Mouse (Mus musculus): ENCODE measurements at regions not wholly inside any gene's neighbourhood (a gene's known extent, or its start where the extent isn't known, plus 50 kb on each side); places are given as distances from the start of the nearest gene placed in this dataset.
A peak's percentile ranks its signal among the peaks of the same experiment; 100 is the strongest.
"Not testable (repeated sequence)": the region's sequence is repeated elsewhere in the genome, so short reads cannot be mapped to it uniquely, and the experiment has no call there.

DNA sequence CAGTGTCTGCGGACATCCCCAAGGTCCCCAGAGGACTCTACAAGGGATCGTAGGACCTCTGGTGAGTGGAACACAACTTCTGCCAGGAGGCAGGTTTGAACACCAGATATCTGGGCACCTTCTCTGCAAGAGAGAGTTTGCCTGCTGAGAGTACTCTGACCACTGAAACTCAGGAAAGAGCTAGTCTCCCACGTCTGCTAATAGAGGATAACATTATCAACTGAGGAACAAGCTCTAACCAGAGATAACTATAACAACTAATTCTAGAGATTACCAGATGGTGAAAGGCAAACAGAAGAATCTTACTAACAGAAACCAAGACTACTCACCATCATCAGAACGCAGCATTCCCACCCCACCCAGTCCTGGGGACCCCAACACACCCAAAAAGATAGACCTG, 415.1 kb downstream of the Sis start:
- ATAC-seq (ENCODE audit: low FRiP score, low read depth); H3K4me1 ChIP-seq; H3K36me3 ChIP-seq; H3K9me3 ChIP-seq; H3K27me3 ChIP-seq; H3K4me2 ChIP-seq (replicated peaks); H3K27ac ChIP-seq; H3K4me3 ChIP-seq; H3K9ac ChIP-seq: not testable (repeated sequence)
- WGBS: 91% methylated on average over 4 of the region's 4 CpGs

DNA sequence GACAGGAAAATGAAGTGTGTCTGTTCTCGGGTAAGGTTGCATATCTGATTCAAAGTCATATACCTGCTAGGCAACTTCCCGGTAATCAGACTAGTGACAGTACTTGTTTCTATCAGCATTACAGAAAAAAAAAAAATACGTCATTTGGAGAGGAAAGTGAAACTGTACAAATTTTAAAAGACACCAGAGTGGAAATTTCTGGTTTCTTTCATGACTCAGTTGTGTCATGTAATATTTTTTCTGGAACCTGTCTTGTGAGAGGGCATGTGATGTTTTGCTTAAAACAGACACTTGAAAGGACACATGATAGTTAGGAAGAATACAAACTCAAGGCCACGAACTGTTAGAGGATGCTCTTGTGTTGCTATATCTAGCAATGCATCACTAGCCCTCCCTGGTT, 433.7 kb downstream of the Sis start:
- H3K4me3 ChIP-seq: no peak overlapping the region
- no peak overlapping the region for H3K4me2 ChIP-seq (replicated peaks)

DNA sequence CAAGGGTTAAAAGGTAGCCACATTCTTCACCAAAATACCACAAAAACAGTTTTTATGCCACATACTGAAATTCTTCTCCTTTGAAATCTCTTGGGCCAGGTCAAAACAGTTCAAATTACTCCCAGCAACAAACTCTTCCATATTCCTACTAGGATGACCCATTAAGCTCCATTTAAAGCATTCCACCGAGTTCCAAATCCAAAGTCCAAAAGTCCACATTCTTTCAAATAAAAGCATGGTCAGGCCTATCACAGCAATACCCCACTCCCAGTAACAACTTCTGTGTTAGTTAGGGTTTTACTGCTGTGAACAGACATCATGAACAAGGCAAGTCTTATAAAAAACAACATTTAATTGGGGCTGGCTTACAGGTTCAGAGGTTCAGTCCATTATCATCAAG, 441.9 kb downstream of the Sis start:
- not testable (repeated sequence) for ATAC-seq (ENCODE audit: low FRiP score, low read depth); H3K36me3 ChIP-seq; H3K9me3 ChIP-seq; H3K4me2 ChIP-seq (replicated peaks); H3K4me1 ChIP-seq; H3K27ac ChIP-seq; H3K4me3 ChIP-seq; H3K27me3 ChIP-seq; H3K9ac ChIP-seq
- 80% methylated on average over 1 of the region's 1 CpGs for WGBS

More for the DNA sequence above, 433.7 kb downstream of the Sis start:
- no peak for ATAC-seq (ENCODE audit: low FRiP score, low read depth)
- Histone ChIP-seq H3K4me1 (no peaks in the 10 kb centered on the region), H3K9me3 (no peaks in the 10 kb centered on the region), H3K27me3 (no peaks in the 10 kb centered on the region), H3K27ac (no peak overlapping the region), H3K9ac (no peak overlapping the region), H3K36me3 (no peaks in the 10 kb centered on the region)
- 77% methylated on average over 4 of the region's 4 CpGs for WGBS

GRCm38 (mm10) chr3:72517846-72518245, 449.8 kb downstream of the Sis start:
- not testable (repeated sequence) for H3K27ac ChIP-seq; H3K9me3 ChIP-seq; H3K9ac ChIP-seq; H3K4me1 ChIP-seq; H3K4me3 ChIP-seq; H3K27me3 ChIP-seq; H3K36me3 ChIP-seq; ATAC-seq (ENCODE audit: low FRiP score, low read depth); H3K4me2 ChIP-seq (replicated peaks)
- 88% methylated on average over 3 of the region's 3 CpGs for WGBS

- no peak overlapping the region for H3K4me3 ChIP-seq
- WGBS: 49% methylated on average over 4 of the region's 4 CpGs
Observed at GRCm38 (mm10) chr3:72504281-72504680, 463.4 kb downstream of the Sis start.

GRCm38 (mm10) chr3:72501754-72502153, 465.9 kb downstream of the Sis start:
- H3K4me2 ChIP-seq (replicated peaks): no peak overlapping the region
- ATAC-seq (ENCODE audit: low FRiP score, low read depth): no peak
- no peak overlapping the region for H3K27ac ChIP-seq
- H3K9me3 ChIP-seq: no peaks in the 10 kb centered on the region
- no peaks in the 10 kb centered on the region for H3K4me1 ChIP-seq
- no peaks in the 10 kb centered on the region for H3K27me3 ChIP-seq
- H3K9ac ChIP-seq: no peak overlapping the region
- no peak overlapping the region for H3K4me3 ChIP-seq
- no peaks in the 10 kb centered on the region for H3K36me3 ChIP-seq
- WGBS: 70% methylated on average over 2 of the region's 2 CpGs

More at GRCm38 (mm10) chr3:72504281-72504680, 463.4 kb downstream of the Sis start:
- H3K9me3 ChIP-seq: no peaks in the 10 kb centered on the region
- H3K36me3 ChIP-seq: no peaks in the 10 kb centered on the region
- H3K27ac ChIP-seq: no peak overlapping the region
- no peaks in the 10 kb centered on the region for H3K4me1 ChIP-seq
- H3K9ac ChIP-seq: no peak overlapping the region
- no peak overlapping the region for H3K4me2 ChIP-seq (replicated peaks)
- no peaks in the 10 kb centered on the region for H3K27me3 ChIP-seq
- peak; percentile 73 for ATAC-seq (ENCODE audit: low FRiP score, low read depth)

DNA sequence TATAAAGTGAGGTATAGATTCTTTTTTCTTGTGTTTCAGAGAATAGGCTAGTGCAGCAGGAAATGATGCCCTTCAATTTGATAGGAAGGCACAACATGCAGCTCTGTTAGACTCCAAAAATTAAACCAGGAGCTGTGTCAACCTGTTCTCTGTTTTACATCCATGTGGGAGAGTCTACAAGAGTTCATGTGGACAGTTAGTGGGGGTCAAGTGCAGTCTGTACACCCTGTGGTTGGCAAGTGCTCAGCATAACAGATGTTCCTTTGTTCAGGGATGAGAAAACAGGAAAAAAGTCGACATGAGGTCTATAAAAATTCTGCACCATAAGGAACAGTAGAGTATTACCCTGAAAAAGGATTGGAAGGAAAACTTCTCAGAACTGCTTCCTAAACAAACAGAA, 512.3 kb downstream of the Sis start:
- Histone ChIP-seq H3K36me3 (no peaks in the 10 kb centered on the region), H3K4me3 (no peak overlapping the region), H3K4me1 (no peaks in the 10 kb centered on the region), H3K4me2 (replicated peaks) (no peak overlapping the region), H3K27me3 (no peaks in the 10 kb centered on the region), H3K27ac (no peak overlapping the region), H3K9me3 (no peaks in the 10 kb centered on the region), H3K9ac (no peak overlapping the region)
- ATAC-seq (ENCODE audit: low FRiP score, low read depth): no peak
- WGBS: 30% methylated on average over 1 of the region's 1 CpGs

Data from limb, embryonic 13.5 days (tissue).